Mouse (Mus musculus) MEL (cell line): ENCODE measurements around the gene Tbc1d24. TPM values are rescaled to one million over a fixed set of nuclear protein-coding genes. Genes with fewer than 3 reads are reported as not detected.

Experiments used
- DNase-seq: peaks from one replicate; pipeline ENCODE4 v3.0.0; 2011; ENCODE audit warnings: low read depth, low spot score
- H3K27ac ChIP-seq: 2 replicates; pipeline ENCODE4 v1.5.1; 2012; ENCODE audit warnings: low read depth, mild to moderate bottlenecking, control low read depth, low read length, moderate library complexity; ENCODE audit not compliant: control insufficient read depth
- H3K27me3 ChIP-seq, 2 experiments: fragments of 150-350 bp in 1 of 2; sonication (generic) in 1 of 2; 2 replicates each; pipeline ENCODE4 v1.6.1; 2012; ENCODE audit warnings: low read length in 2 of 2, mild to moderate bottlenecking in 2 of 2, improper control_type of control experiment in 1 of 2, moderate library complexity in 1 of 2; ENCODE audit not compliant: insufficient read depth in 2 of 2, control insufficient read depth in 1 of 2
- H3K36me3 ChIP-seq, 2 experiments: 2 replicates each; pipeline ENCODE4 v1.6.1; 2012 to 2014; ENCODE audit warnings: low read length in 2 of 2, improper control_type of control experiment in 1 of 2, inconsistent platforms in 1 of 2, mild to moderate bottlenecking in 1 of 2; ENCODE audit not compliant: insufficient read depth in 2 of 2, control insufficient read depth in 1 of 2
- H3K4me1 ChIP-seq, 2 experiments: fragments of 150-350 bp in 1 of 2; sonication (generic) in 1 of 2; 2 replicates each; pipeline ENCODE4 v1.6.1; 2012; ENCODE audit warnings: low read length in 2 of 2, improper control_type of control experiment in 1 of 2, mild to moderate bottlenecking in 1 of 2; ENCODE audit not compliant: insufficient read depth in 2 of 2, control insufficient read depth in 1 of 2
- H3K4me3 ChIP-seq, 2 experiments: fragments of 150-350 bp in 1 of 2; sonication (generic) in 1 of 2; 2 replicates each; pipeline ENCODE4 v1.5.1; 2012; ENCODE audit warnings: low read depth in 2 of 2, low read length in 2 of 2, mild to moderate bottlenecking in 2 of 2, moderate library complexity in 2 of 2, control low read depth in 1 of 2, improper control_type of control experiment in 1 of 2; ENCODE audit not compliant: control insufficient read depth in 1 of 2, insufficient read depth in 1 of 2
- H3K79me2 ChIP-seq: 2 replicates; pipeline ENCODE4 v1.6.1; 2012; ENCODE audit warnings: mild to moderate bottlenecking, low read length, moderate library complexity; ENCODE audit not compliant: control insufficient read depth, poor library complexity, insufficient read depth
- H3K9ac ChIP-seq: 2 replicates; pipeline ENCODE4 v1.6.1; 2012; ENCODE audit warnings: low read depth, mild to moderate bottlenecking, control low read depth, low read length, moderate library complexity; ENCODE audit not compliant: control insufficient read depth, poor library complexity, severe bottlenecking
- H3K9me3 ChIP-seq: fragments of 150-350 bp; sonication (generic); replicated peaks from 2 replicates; pipeline ENCODE4 v1.6.1; 2012; ENCODE audit warnings: mild to moderate bottlenecking, low read length, improper control_type of control experiment, moderate library complexity; ENCODE audit not compliant: insufficient read depth
- BHLHE40 ChIP-seq: IDR thresholded peaks from 2 replicates; pipeline ENCODE4 v1.6.1; 2012; ENCODE audit warnings: low read depth, mild to moderate bottlenecking, inconsistent platforms, low read length, improper control_type of control experiment, borderline replicate concordance
- ELF1 ChIP-seq: IDR thresholded peaks from 2 replicates; pipeline ENCODE4 v1.6.1; 2014; ENCODE audit warnings: low read depth, mild to moderate bottlenecking, inconsistent platforms, low read length, improper control_type of control experiment, moderate library complexity
- EP300 ChIP-seq, 2 experiments: IDR thresholded peaks; 2 replicates each; pipeline ENCODE4 v1.6.1; 2011; ENCODE audit warnings: improper control_type of control experiment in 2 of 2, low read length in 2 of 2, low read depth in 1 of 2, mild to moderate bottlenecking in 1 of 2
- ETS1 ChIP-seq: IDR thresholded peaks from 2 replicates; pipeline ENCODE4 v1.6.1; 2012; ENCODE audit warnings: low read depth, mild to moderate bottlenecking, inconsistent platforms, low read length, improper control_type of control experiment, moderate library complexity
- GATA1 ChIP-seq: IDR thresholded peaks from 2 replicates; pipeline ENCODE4 v1.6.1; 2011; ENCODE audit warnings: low read depth, low read length, improper control_type of control experiment
- HCFC1 ChIP-seq: IDR thresholded peaks from 2 replicates; pipeline ENCODE4 v1.6.1; 2012; ENCODE audit warnings: low read depth, mild to moderate bottlenecking, inconsistent platforms, low read length, improper control_type of control experiment, moderate library complexity
- JUND ChIP-seq: IDR thresholded peaks from 2 replicates; pipeline ENCODE4 v1.6.1; 2011; ENCODE audit warnings: low read depth, mild to moderate bottlenecking, improper control_type of control experiment, low read length
- KAT2A ChIP-seq: conservative IDR thresholded peaks from 2 replicates; pipeline ENCODE4 v1.6.1; 2012; ENCODE audit warnings: low read depth, low read length, improper control_type of control experiment, inconsistent platforms
- MAFK ChIP-seq: IDR thresholded peaks from 2 replicates; pipeline ENCODE4 v1.6.1; 2011; ENCODE audit warnings: low read depth, mild to moderate bottlenecking, low read length, improper control_type of control experiment, borderline replicate concordance
- MAX ChIP-seq: IDR thresholded peaks from 2 replicates; pipeline ENCODE4 v1.6.1; 2011; ENCODE audit warnings: low read length, improper control_type of control experiment
- MAZ ChIP-seq: IDR thresholded peaks from 2 replicates; pipeline ENCODE4 v1.6.1; 2012; ENCODE audit warnings: low read depth, mild to moderate bottlenecking, inconsistent platforms, low read length, improper control_type of control experiment
- MXI1 ChIP-seq: IDR thresholded peaks from 2 replicates; pipeline ENCODE4 v1.6.1; 2011; ENCODE audit warnings: mild to moderate bottlenecking, low read depth, low read length, improper control_type of control experiment
- MYB ChIP-seq: IDR thresholded peaks from 2 replicates; pipeline ENCODE4 v1.6.1; 2011; ENCODE audit warnings: mild to moderate bottlenecking, low read depth, low read length, improper control_type of control experiment
- MYC ChIP-seq: IDR thresholded peaks from 2 replicates; pipeline ENCODE4 v1.6.1; 2011; ENCODE audit warnings: low read depth, mild to moderate bottlenecking, low read length, improper control_type of control experiment, moderate library complexity
- POLR2A ChIP-seq, 2 experiments: IDR thresholded peaks; 2 replicates each; pipeline ENCODE4 v1.6.1; 2011 to 2012; ENCODE audit warnings: low read length in 2 of 2, mild to moderate bottlenecking in 2 of 2, control low read depth in 1 of 2, improper control_type of control experiment in 1 of 2, low read depth in 1 of 2, moderate library complexity in 1 of 2; ENCODE audit not compliant: control insufficient read depth in 1 of 2, insufficient read depth in 1 of 2, poor library complexity in 1 of 2
- POLR2AphosphoS2 ChIP-seq: IDR thresholded peaks from 2 replicates; pipeline ENCODE4 v1.6.1; 2011; ENCODE audit warnings: low read length, improper control_type of control experiment
- RAD21 ChIP-seq: IDR thresholded peaks from 2 replicates; pipeline ENCODE4 v1.6.1; 2011; ENCODE audit warnings: mild to moderate bottlenecking, low read depth, low read length, improper control_type of control experiment
- RCOR1 ChIP-seq: IDR thresholded peaks from 2 replicates; pipeline ENCODE4 v1.6.1; 2012; ENCODE audit warnings: low read depth, mild to moderate bottlenecking, inconsistent platforms, low read length, improper control_type of control experiment
- SIN3A ChIP-seq: IDR thresholded peaks from 2 replicates; pipeline ENCODE4 v1.6.1; 2012; ENCODE audit warnings: low read length, improper control_type of control experiment, inconsistent platforms
- SMC3 ChIP-seq: IDR thresholded peaks from 2 replicates; pipeline ENCODE4 v1.6.1; 2011; ENCODE audit warnings: low read depth, low read length, improper control_type of control experiment
- TBP ChIP-seq: IDR thresholded peaks from 2 replicates; pipeline ENCODE4 v1.8.0; 2011; ENCODE audit warnings: low read depth, low read length, improper control_type of control experiment
- TCF12 ChIP-seq: IDR thresholded peaks from 2 replicates; pipeline ENCODE4 v1.6.1; 2014; ENCODE audit warnings: low read depth, mild to moderate bottlenecking, inconsistent platforms, low read length, improper control_type of control experiment, moderate library complexity
- UBTF ChIP-seq: IDR thresholded peaks from 2 replicates; pipeline ENCODE4 v1.6.1; 2012; ENCODE audit warnings: low read depth, mild to moderate bottlenecking, inconsistent platforms, low read length, improper control_type of control experiment, moderate library complexity, borderline replicate concordance; ENCODE audit not compliant: insufficient read depth
- USF2 ChIP-seq, 2 experiments: IDR thresholded peaks; 2 replicates each; pipeline ENCODE4 v1.6.1; 2011 to 2012; ENCODE audit warnings: improper control_type of control experiment in 2 of 2, low read length in 2 of 2, borderline replicate concordance in 1 of 2, inconsistent platforms in 1 of 2, low read depth in 1 of 2, mild to moderate bottlenecking in 1 of 2; ENCODE audit not compliant: insufficient read depth in 1 of 2
- ZC3H11A ChIP-seq: IDR thresholded peaks from 2 replicates; pipeline ENCODE4 v1.6.1; 2012; ENCODE audit warnings: low read depth, mild to moderate bottlenecking, inconsistent platforms, low read length, improper control_type of control experiment
- ZKSCAN1 ChIP-seq: IDR thresholded peaks from 2 replicates; pipeline ENCODE4 v1.6.1; 2012; ENCODE audit warnings: low read depth, mild to moderate bottlenecking, inconsistent platforms, low read length, improper control_type of control experiment, moderate library complexity
- ZNF384 ChIP-seq: IDR thresholded peaks from 2 replicates; pipeline ENCODE4 v1.6.1; 2012; ENCODE audit warnings: low read depth, mild to moderate bottlenecking, inconsistent platforms, low read length, improper control_type of control experiment
- polyA plus RNA-seq, 2 experiments: library from polyadenylated mRNA; stranded (reverse) in 1 of 2; unstranded in 1 of 2; fragments of >175 nt in 1 of 2; fragments of >200 nt in 1 of 2; gene quantifications; 2 replicates each; pipeline versions ENCODE4 v1.2.1 to v1.2.4; 2012; ENCODE audit warnings: low replicate concordance in 2 of 2, low read depth in 1 of 2; ENCODE audit not compliant: insufficient read length in 2 of 2, insufficient read depth in 1 of 2, missing spikeins in 1 of 2
- total RNA-seq: library from RNA; depleted of rRNA; stranded (reverse); fragments of 300-350 nt; gene quantifications from 2 replicates; pipeline ENCODE4 v1.2.3, GENCODE M21; 2012

Gene Tbc1d24
- total and polyA plus RNA-seq, 3 experiments: 24.3 to 34.2 (median 27.3) TPM

DNA sequence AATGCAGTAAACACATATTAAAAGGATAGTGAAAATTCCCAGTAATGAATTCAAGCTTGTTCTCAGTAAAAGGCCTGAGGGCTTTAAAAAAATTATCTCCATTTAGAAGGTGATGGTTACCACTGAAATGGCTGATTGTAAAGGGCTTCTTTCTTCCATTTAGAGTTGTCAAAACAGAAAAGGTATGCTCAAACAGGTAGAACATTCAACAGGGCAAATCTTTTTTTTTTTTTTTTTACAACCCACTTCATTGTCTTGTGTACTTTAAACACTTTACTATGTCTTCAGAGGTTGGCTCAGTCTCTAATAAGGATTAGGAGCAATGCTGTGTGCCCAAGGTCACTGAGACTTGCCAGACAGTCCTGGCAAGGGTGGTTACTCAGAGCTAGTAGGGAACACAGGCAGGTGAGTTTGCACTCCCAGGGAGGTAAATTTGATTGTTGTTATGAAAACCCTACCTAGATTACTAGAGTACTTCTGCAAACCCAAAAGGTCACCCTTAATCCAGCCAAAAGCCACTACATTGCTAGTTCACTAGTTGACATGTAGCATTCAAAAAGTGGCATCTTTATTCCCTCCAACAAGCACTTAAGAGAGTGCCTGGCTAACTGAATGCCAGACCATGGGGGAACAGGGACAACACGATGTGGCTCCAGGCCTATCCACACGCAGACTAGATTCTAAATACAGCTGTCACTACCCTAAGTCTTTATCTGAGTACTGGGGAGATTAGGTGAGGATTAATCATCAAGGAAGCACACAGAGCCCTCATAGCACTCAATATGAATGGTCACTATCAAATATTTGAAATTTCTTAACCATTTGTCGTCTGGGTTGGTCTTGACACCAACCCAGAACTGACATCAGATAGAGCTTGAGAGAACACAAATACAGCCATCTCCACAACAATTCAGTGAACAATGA, 1.5 kb downstream of the Tbc1d24 start:
- DNase-seq: peak; percentile 55
- peak overlapping the region; percentile 83 for H3K27ac ChIP-seq
- H3K4me3 ChIP-seq: peak overlapping the region; percentile 53 to 66
- no peaks in the 10 kb centered on the region for H3K27me3 ChIP-seq
- peaks cover 11 to 64% of the 10 kb centered on the region in 2 experiments for H3K4me1 ChIP-seq
- H3K79me2 ChIP-seq: peaks cover 50% of the 10 kb centered on the region
- peak overlapping the region; percentile 70 for H3K9ac ChIP-seq
- H3K36me3 ChIP-seq: peaks cover 0 to 44% of the 10 kb centered on the region in 2 experiments; a peak in 3 of 4 replicates
- no peaks in the 10 kb centered on the region for H3K9me3 ChIP-seq
- TF ChIP-seq ETS1 (peak; percentile 62), EP300 (IDR thresholded peaks at IDR 0.05; ENCODE audit: low read depth in 1 of 2, low read length in 2 of 2) (peak; percentile 8 to 27; a peak in 1 of 4 replicates), ZNF384 (peak; percentile 78), UBTF (no peak), MYB (no peak), SIN3A (peak; percentile 75), USF2 (IDR thresholded peaks at IDR 0.05; ENCODE audit: borderline replicate concordance in 1 of 2, insufficient read depth in 1 of 2, low read depth in 1 of 2, low read length in 2 of 2) (no peak), RCOR1 (0 out of 2 replicates have a peak, but pooled peaks have one; percentile 12), POLR2AphosphoS2 (no peak), POLR2A (IDR thresholded peaks at IDR 0.05; ENCODE audit: control insufficient read depth in 1 of 2, insufficient read depth in 1 of 2, low read depth in 1 of 2, low read length in 2 of 2, poor library complexity in 1 of 2) (no peak), GATA1 (peak; percentile 73), MAX (0 out of 2 replicates have a peak, but pooled peaks have one; percentile 30)

DNA sequence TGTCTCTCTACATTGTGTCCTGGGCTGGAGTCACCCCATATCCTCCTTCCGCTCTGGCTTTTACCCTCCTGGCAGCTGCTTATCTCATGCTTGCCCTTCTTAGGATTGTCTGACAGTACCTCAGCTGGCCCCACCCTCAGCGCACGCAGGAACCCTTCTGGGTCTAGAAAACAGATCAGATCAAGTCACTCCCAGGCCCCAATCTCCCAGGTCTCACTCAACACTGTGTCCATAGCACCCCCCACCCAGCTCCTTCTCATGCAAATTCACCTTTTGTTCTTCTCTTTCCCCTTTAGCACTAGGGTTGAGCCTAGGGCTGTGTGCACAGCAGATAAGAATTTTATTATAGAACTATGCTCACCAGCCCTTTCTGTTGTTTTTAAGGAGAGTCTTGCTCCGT, 2.3 kb downstream of the Tbc1d24 start:
- peak; percentile 93 for DNase-seq
- Histone ChIP-seq H3K79me2 (peaks cover 46% of the 10 kb centered on the region), H3K4me1 (peaks cover 11 to 64% of the 10 kb centered on the region in 2 experiments), H3K9ac (peak overlapping the region; percentile 53), H3K4me3 (no peak overlapping the region; a peak in 1 of 4 replicates), H3K36me3 (peaks cover 0 to 41% of the 10 kb centered on the region in 2 experiments; a peak in 3 of 4 replicates), H3K27me3 (no peaks in the 10 kb centered on the region), H3K9me3 (no peaks in the 10 kb centered on the region), H3K27ac (peak overlapping the region; percentile 83)
- TF ChIP-seq MAZ: peak; percentile 78
- TF ChIP-seq GATA1: peak; percentile 77
- peak; percentile 67; the same call in 1 of the 2 replicates for TF ChIP-seq TCF12
- TF ChIP-seq HCFC1: peak; percentile 27; the same call in 1 of the 2 replicates
- TF ChIP-seq TBP: peak; percentile 74
- no peak for TF ChIP-seq ZKSCAN1
- peak; percentile 62 to 68 for TF ChIP-seq EP300 (IDR thresholded peaks at IDR 0.05; ENCODE audit: low read depth in 1 of 2, low read length in 2 of 2)
- no peak for TF ChIP-seq MAFK
- TF ChIP-seq SIN3A: peak; percentile 73; the same call in 1 of the 2 replicates
- TF ChIP-seq MYC: 0 out of 2 replicates have a peak, but pooled peaks have one; percentile 18
- 0 out of 2 replicates have a peak, but pooled peaks have one; percentile 45 for TF ChIP-seq UBTF
- TF ChIP-seq MXI1: no peak
- no peak for TF ChIP-seq MAX
- TF ChIP-seq ETS1: peak; percentile 73
- no peak for TF ChIP-seq RAD21
- TF ChIP-seq ELF1: no peak
- no peak; the same call in 1 of the 2 replicates for TF ChIP-seq BHLHE40
- no peak for TF ChIP-seq JUND
- TF ChIP-seq ZC3H11A: no peak
- 0 out of 2 replicates have a peak, but pooled peaks have one; percentile 4 for TF ChIP-seq SMC3
- no peak for TF ChIP-seq MYB
- TF ChIP-seq KAT2A: no peak
